Mouse (Mus musculus) adrenal gland, postnatal 36 days (tissue): ENCODE results near the gene Stk32c. TPM values are rescaled to one million over a fixed set of nuclear protein-coding genes. Genes with fewer than 3 reads are reported as not detected.

Experiments
- DNase-seq, 2 experiments: peaks; one replicate each; pipeline ENCODE4 v3.0.0; 2021; ENCODE audit warnings: mixed read lengths in 1 of 2
- total RNA-seq, 2 experiments: library from RNA; stranded (reverse); gene quantifications; 2 replicates each; pipeline ENCODE4 v1.2.3; 2021

The Stk32c gene
- total RNA-seq, 2 experiments from 2014 or later, result 3.3 to 3.9 TPM

DNA sequence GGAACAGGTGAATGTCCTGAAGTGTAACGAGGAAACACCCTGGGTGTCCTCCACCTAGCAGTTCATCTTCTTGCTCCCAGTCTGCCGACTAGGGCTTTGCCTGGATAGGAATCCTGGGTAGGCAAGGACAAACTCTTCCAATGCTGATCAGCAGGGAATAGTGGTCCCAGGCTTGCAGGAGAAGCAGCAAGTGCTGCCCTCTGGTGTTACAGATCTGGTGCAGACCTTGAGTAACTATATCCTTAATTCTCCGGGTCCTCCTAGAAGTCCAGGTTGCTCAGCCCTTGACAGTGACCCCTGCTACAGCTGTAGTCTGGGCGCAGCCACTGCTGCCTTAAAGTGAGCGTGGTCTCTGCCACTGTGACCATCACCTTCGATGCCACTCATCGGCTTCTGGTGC lies 13.0 kb downstream of the Stk32c start:
- peak; percentile 53 to 76 for DNase-seq

DNA sequence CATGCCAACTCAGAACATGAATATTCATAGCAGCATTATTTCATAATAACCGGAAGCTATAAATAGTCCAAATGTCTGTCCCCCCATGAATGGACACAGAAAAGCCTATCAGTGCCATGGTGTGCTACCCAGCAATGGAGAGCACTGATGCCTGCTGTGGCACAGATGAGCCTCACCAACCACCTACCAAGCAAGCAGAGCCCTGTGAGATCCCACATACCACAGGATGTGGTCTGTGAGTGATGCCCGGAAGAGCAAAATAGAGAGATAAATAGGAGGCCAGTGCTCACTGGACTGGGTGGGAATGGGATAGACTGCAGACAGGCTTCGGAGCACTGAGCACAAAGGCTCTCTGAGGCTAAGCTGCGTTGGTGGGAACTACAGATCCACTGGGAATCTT lies 16.1 kb downstream of the Stk32c start:
- no peak for DNase-seq

DNA sequence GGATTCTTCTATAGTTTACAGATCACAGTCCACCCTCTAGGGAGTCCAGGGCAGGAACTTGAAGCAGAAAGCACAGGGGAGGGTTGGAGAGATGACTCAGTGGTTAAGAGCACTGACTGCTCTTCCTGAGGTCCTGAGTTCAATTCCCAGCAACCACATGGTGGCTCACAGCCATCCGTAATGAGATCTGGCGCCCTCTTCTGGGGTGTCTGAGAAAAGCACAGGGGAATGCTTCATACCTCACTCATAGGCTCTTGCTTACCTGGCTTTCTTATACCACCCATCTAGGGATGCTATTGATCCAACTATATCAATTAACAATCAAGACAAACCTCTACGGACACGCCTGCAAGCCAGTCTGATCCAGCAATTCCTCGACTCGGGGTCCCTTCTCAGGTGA lies 21.5 kb downstream of the Stk32c start:
- DNase-seq, result peak in 1 of 2 experiments; percentile 7

DNA sequence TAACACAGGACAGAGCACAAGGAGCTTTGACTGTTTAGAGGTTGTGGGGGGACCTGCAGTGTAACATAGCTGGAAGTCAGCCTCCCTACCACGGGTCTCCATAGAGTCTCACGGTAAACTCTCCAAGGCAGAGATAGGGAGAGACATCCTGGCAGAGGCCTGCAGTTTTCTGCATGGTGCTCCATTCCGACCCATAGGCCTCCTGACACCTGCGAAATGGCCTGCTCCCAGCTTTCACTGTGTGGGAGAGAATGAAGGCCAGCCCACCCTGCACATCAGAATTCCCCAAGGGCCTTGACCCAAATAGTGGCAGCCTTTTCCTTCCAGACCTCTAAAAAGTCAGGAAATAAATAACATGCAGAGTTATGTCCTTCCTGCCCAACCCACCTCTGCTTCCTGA lies 22.5 kb downstream of the Stk32c start:
- no peak for DNase-seq

DNA sequence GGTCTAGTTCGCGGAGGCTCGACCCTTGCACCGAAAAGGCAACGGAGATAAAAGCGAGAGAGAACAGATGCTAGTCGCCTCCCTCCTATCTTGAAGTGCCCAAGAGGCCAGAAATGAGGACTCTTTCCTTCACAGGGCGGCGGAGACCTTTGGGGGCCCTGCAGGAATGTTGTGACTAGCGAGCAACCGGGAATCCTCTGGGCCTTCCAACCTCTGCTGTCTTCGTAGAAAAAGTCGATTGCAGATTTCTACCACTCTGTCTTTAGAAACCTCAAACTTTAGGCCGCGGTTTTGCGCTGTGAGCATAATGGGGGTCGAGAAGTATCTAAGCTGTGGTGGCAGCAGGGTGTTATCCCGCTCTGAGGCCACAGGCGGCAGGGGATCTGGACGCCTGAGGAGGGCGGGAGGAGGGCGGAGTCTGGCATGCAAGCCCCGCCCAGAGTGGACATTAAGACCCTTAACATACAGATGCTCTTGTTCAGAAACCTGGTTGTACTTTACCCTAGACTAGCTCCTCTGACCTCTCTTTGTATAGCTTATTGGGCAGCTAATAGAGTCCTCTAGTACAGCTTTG lies 24.4 kb downstream of the Stk32c start:
- DNase-seq, result peak; percentile 8 to 23

DNA sequence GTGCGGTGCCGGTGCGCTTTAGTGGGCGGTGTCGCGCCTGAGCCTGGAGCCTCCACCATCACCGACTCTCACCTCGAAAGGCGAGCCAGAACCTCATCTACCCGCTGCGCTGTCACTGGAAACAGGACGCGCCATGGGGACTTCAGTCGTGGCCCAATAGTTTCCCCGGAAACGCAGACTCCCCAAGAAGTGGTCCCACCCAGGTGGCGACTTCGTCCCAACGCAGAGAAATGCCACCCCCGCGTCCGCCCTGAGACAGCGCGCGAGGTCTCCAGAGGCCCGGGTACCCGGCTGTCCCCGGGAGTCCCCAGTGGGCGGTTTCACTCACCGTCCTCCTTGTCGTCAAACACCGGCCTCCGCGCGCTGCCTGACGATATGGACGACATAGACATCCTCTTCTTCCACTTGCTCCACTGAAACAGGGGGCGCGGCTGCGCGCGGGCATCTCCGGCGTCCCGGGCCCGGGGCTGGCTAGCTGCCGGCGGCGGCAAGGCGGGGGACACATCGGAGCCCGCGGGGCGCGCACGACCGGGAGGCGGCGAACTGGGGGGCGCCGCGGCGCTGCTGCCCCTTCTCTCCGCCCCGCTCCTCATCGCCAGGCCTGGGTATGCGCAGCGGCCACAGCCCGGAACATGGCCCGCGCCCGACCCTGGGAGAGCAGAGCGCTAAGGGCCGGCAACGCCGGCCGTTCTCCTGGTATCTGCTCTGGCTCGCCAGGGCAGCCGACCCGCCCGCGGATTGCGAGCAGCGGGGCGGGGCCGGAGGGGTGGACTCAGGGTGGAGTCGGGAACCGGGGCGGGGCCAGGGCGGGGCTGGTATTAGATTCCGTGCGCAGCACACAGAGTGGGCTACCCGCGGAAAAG lies 25.1 kb downstream of the Stk32c start:
- DNase-seq, result peak; percentile 90 to 94

DNA sequence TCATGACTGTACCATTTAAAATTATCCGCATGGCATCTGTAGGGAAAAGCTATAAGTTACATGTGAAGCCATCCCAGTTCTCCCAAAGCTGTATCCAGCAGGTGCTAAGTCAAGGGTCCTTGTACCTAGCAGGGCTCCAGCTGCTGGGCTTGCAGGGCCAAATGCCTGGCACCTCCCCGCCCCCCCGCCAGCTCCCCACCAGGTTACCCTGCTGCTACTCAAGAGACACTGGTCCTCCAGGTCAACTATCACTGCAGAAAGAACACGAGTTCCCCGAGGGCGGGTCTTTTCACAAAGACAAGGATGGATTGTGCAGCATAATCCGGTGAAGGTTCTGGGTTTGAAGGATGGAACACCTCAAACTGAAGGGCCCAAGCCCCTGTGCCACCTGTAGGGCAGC lies 25.8 kb downstream of the Stk32c start:
- no peak for DNase-seq

DNA sequence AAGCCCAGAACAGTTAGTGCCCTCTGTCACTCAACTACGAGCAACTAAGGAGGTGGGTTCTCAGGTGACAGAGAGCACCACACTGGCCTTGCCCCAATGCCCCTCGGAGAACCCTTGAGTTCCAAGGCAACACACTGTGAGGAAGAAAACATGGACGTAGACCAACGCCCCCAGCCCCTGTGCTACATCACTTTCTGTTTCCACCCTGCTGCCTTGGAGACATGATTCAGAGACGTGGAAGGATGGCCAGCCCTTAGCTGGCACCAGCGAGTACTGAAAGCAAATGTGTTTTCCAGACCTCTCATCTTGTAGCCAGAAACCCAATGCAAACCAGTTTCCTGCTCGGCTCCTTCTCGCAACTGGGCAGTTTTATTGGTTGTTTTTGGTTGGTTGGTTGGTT lies 26.7 kb downstream of the Stk32c start:
- DNase-seq, result no peak

DNA sequence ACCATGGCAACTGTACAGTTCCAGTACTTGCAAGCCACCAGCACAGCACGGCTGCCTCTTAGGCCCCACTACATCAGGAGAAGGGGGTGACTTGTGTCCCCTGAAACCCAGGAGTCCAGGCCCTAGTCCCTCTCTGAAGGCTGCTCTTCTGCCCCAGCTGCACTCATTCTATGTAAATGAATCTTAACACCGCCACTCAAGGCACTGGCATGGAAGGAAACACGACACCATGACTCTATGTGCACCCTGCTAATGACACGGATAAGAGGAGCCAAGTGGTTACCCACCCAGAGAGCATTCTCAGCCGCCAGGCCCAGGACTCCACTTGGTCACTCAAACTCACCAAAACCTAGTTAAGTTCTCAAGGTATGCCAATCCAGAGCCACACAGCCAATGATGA lies 27.1 kb downstream of the Stk32c start:
- DNase-seq, result no peak

DNA sequence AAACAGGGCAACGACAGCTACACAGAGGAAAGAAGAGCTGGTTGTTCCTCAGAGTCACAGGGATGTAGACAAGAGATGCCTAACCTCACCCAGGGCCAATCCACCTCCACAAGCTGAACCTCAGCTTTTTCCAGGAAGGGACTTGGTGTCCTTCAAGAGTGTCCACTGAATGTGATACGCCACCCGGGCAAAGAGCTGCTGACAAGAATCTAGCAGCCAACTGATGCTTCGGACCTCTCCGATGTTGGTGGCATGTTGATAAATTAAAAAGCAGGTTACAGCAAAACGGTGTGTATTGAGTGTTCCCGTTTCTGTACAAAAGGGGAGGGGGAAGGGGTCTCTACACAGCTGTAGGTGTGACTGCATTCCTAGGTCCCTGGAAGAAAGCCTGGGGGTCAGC lies 28.3 kb downstream of the Stk32c start:
- no peak for DNase-seq

DNA sequence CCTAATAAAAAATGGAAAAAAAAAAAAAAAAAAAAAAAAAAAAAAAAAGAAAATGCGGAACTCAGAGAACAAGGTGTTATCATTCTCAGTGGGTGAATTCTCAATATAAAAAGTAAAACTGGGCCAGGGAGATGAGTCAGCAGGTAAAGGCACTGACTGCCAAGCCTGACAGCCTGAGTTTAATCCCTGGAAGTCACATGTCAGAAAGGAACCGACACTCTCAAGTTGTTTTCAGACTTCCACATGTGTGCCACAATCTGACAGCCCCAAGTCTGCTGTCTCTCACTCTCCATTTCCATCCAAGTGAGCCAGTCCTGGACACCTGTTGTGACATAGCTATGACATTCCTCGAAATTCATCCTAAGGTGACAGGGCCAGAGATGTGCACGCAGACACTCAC lies 28.7 kb downstream of the Stk32c start:
- no peak for DNase-seq

DNA sequence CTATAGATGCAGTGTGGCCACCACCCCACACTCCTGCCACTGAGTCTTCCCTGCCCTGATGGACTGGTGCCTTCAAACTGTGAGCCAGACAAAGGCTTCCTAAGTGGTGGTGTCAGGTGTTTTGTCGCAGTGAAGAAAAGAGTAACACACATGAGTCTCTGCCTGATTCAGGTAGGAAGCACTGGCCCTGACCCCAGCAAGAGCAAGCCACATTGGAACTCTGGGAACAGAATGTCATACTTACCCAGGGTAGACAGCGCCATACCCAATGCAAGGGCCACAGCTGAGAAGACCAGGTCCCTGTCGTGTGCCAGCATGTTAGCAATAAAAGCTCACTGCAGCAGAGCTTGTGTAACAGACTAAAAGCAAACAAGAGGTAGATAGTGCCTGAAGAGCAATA lies 33.0 kb downstream of the Stk32c start:
- DNase-seq, result no peak

DNA sequence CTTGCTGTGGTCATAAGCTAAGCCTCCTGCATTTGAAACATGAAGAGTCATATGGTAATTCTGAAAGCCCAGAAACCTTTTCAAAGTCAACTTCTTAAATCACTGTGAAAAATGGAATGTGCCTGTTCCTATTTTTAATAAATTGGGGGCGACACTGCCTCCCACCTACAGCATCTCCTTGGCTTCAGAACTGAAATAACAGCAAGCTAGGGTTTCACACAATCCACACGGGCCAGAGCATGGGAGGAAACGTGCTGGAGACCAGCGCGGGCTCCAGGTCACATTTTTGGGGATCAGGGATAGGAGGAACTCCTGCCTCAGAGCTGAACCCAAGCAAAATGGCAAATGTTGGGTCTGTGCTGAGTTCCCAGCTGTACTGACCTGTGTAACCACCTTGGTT lies 33.8 kb downstream of the Stk32c start:
- no peak for DNase-seq

DNA sequence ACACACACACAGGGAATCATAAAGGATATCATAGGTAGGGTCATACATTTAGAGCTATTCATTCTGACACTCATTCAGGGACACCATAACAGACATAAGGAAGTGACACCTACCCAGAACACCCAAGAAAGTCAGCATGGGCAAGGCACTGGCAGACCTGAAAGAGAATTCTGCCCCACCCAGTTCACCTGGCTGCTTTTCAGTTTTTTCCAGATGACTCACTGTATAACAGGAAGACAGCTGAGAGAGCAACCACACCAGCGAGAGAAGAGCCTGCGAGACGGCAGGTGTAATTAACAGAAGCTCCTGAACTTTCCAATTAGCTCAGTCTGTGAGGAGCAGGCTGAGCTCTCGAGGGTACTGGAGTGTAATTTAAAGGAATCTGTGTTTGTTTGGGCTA lies 44.0 kb downstream of the Stk32c start:
- no peak for DNase-seq

DNA sequence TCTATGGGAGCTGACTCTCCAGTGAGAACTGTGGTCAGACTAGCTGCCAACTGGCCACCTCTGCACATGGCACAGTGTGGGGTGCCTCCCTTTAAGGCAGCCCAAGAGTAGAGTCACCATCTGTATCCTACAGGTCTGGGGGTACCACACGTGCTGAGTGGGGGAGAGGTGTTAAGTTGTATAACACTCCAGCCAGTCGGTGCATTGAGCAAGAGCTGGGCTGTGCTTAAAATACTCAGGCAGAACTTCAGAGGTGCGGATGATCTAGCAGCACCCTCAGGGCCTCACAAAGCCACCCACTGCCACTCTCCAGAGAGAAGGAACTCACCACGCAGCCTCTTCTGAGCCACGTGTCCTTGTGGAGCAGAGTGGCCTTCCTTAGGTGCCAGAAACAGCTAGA lies 48.7 kb downstream of the Stk32c start:
- DNase-seq, result no peak

DNA sequence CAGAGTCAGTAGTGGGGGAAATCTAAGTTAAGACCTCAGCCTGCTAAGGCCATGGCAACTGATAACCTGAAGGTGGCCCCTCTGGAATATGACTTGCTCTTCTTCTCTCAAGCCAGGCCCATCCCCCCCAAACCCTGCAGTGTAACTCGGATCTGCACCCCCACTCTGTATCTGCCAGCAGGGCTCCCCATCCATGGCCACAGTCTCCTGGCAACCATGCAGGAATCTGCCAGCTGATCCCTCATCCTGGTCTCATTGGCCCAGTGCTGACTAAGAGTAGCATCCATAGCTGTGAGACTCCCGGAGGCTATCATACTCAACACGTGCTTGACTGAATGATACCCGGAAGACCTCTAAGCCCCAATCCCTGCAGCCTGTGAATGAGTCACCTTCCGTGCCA lies 54.2 kb downstream of the Stk32c start:
- no peak for DNase-seq

DNA sequence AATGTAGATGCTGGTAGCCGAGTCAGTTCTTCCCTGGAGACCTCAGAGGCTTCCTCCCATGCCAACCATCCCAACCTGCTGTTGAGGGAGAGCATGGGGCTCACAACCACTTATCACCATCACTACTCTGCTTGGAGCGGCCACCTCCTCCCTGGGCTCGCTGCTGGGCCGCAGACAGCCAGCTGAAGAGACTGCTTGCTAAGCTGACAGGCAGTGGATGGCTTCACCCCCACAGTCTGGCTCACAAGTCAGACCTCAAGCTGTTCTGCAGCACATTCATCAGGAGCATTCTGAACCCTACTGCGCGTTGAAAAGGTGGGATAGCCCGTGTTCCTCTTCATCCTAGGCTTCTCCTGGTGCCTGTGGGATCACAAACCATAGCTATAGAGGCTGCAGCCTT lies 54.6 kb downstream of the Stk32c start:
- DNase-seq, result no peak

DNA sequence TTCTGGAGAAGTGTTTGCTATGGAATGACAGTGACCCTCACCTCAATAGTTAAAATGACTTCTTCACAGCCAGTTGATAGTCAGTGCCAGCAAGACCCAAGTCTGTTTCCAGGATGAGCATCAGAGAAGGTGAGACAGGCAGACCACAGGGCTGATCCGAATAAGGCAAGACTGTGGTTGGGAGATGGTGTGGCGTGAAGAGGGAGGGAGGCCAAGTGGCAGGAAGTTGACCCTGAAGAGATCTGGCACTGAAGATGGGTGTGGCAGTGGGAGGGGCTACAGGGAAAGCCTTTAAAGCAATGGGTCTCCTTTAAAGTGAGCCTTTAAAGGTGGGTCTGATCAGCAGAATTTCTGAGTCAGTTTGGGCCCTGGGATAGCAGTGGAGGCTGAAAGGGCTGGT lies 55.6 kb downstream of the Stk32c start:
- DNase-seq, result no peak

DNA sequence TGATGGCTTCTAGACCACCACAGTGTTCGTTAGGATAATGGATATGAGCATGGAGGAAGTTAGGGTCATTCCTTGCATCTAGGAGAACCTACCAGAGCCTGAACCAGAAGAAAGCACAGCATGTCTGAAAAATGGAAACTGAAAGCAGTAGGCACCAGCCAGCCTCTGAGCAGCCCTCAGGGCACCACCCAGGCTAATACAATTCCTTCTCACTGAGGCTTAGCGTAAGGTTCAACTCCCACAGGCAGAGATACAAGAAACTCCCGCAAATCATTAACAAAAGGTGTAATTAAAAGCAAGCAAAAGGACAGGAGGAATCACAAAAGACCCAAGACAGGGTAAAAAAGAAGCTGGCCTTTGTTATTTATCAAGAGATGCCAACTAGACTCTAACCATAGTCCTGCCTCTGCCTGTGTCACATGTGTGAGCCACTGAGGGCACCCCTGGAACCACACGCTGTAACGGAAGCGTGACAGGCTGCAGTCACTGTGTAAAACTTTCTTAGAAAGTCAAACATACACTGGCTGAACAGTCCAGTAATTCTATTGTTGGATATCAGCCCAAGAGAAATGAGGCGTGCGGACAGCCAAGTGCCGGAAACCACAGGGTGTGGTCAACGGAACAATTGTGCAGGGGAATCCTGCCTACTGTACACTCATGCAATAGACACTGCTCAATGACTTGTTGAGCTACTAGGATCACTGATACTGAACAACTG lies 56.6 kb downstream of the Stk32c start:
- DNase-seq, result peak in 1 of 2 experiments; percentile 9

DNA sequence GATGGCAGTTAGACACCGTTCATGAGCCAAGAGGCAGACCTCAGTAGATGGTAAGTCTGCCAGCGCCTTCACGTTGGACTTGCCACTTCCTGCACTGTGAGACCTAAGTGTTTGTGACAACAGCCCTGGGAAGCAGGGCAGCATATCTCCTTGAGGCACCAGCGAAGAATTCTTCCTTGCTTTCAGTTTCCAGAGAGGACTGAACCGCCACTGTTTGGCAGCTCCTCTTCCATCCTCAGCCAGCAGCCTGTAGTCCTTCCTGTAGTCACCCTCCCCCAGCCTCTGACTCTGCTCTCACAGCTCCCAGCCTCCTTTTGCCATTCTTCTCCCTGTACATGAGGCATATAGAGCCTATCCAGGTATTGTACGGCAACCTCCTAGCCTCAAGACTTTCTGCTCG lies 60.2 kb downstream of the Stk32c start:
- DNase-seq, result peak in 1 of 2 experiments; percentile 39

DNA sequence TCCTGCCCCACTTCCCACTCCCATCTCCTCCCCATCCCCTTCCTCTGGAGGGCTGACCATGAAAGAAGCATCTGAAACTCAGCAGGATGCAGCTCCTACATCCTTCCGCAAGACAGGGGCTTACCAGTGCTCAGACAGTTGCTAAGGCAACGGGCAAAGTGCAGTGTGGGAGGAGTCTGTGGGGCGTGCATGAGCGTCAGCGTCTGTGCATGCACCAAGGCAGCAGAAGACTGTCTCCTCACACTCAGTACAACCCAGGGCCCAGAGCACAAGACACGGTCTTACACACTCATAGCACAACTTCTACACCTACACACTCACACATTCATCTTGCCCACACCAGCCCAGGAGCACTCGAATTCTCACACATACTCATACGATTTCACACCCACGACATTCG lies 62.0 kb downstream of the Stk32c start:
- peak; percentile 22 to 53 for DNase-seq

DNA sequence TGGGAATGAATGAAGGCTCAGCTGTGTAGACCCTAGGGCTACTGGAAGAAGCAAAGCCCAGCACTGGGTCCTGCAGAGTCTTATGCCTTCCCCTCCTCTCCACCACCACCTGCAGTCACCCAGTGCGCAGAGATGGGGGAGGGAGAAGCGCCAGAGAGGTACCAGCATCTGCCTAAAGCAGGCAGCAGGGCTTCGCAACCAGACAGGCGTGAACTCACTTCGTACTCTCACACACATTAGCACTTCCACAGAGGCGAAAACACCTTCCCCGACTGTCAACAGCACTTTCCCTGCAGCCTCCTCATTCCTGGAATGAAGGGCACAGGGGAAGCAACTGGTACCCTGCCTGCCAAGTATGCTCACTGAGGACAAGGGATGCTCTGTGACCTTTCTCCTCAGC lies 63.7 kb downstream of the Stk32c start:
- DNase-seq, result no peak

DNA sequence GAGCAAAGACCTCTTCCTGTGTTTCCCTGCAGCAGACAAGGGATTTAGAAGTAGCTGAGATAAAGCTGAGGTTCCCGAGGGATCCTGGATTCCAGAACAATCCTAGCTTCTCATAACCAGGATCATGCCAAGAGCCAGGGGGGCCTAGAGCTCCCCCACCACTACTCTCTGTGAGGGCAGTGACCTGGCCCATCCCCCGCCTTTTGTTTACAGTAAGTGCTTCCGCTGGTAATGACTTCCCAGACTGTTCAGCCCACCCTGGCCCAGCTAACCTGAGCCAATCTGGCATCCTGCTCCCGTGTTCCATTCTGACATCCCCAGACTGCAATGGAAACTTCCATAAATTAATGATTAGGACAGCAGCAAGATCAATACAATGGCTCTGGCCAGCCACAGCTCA lies 65.7 kb downstream of the Stk32c start:
- DNase-seq, result peak in 1 of 2 experiments; percentile 25
